In genomic region chr13:63294359-63295193, GRCm38 (mm10) we compare ENCODE assay signal across 8 mouse cellular contexts.
A peak's percentile ranks its signal among the peaks of the same experiment; 100 is the strongest.
DNase-seq lines count a peak whose midpoint lies in the region; ATAC-seq lines count a peak whose summit lies in the region.

No protein-coding gene starts in this region.

- H3K4me1 ChIP-seq in forebrain, embryonic 10.5 days: peaks cover 27% of the 10 kb centered on the region
- H3K4me1 ChIP-seq in forebrain, embryonic 15.5 days: peaks cover 9% of the 10 kb centered on the region
- peaks cover 55% of the 10 kb centered on the region for H3K4me1 ChIP-seq in limb, embryonic 12.5 days (replicated peaks)
- peaks cover 18% of the 10 kb centered on the region for H3K4me1 ChIP-seq in midbrain, embryonic 16.5 days (ENCODE audit: control insufficient read depth, insufficient read depth, low read length)

- H3K36me3 ChIP-seq in forebrain, embryonic 10.5 days (replicated peaks): peaks cover 64% of the 10 kb centered on the region
- peaks cover 7% of the 10 kb centered on the region; the same call in 1 of the 2 replicates for H3K36me3 ChIP-seq in forebrain, embryonic 15.5 days
- H3K36me3 ChIP-seq in limb, embryonic 12.5 days: peaks cover 79% of the 10 kb centered on the region
- peaks cover 7% of the 10 kb centered on the region; the same call in 1 of the 2 replicates for H3K36me3 ChIP-seq in midbrain, embryonic 16.5 days (ENCODE audit: control insufficient read depth, insufficient read depth, low read length)

- DNase-seq in forebrain, embryonic 10.5 days (ENCODE audit: extremely low spot score, low spot score): peak; percentile 25
- peak; percentile 66 to 67 for DNase-seq in cerebellum, postnatal 36 days
- no peak for DNase-seq in right cerebral cortex, postnatal 14 days
- DNase-seq in T-cell, adult 2 months (ENCODE audit: low spot score): no peak

- peak overlapping the region; percentile 10; the same call in 1 of the 2 replicates for H3K4me3 ChIP-seq in forebrain, embryonic 10.5 days
- H3K4me3 ChIP-seq in forebrain, embryonic 15.5 days: no peak overlapping the region
- no peak overlapping the region for H3K4me3 ChIP-seq in limb, embryonic 12.5 days (replicated peaks)
- no peak overlapping the region for H3K4me3 ChIP-seq in midbrain, embryonic 16.5 days (ENCODE audit: low read depth, low read length)

- 34% methylated on average over 15 of the region's 15 CpGs for WGBS in forebrain, embryonic 10.5 days
- WGBS in forebrain, embryonic 15.5 days: 23% methylated on average over 15 of the region's 15 CpGs
- WGBS in limb, embryonic 12.5 days: 45% methylated on average over 15 of the region's 15 CpGs
- 18% methylated on average over 15 of the region's 15 CpGs for WGBS in midbrain, embryonic 16.5 days

- ATAC-seq in forebrain, embryonic 15.5 days (replicated peaks): no peak
- peak; percentile 27 to 28; a peak in 2 of 4 replicates for ATAC-seq in hematopoietic stem cell, adult 5-6 weeks (replicated peaks in 1 of 2; ENCODE audit: insufficient read depth in 1 of 2, low FRiP score in 2 of 2, low TSS enrichment in 1 of 2, low read depth in 1 of 2, poor library complexity in 2 of 2, severe bottlenecking in 2 of 2)
- no peak for ATAC-seq in limb, embryonic 12.5 days (ENCODE audit: insufficient number of reproducible peaks, insufficient read depth, low FRiP score, low TSS enrichment, low read depth)
- no peak for ATAC-seq in midbrain, embryonic 16.5 days

- no peak overlapping the region for H3K9ac ChIP-seq in forebrain, embryonic 15.5 days (replicated peaks)
- H3K9ac ChIP-seq in limb, embryonic 12.5 days (replicated peaks): 0 out of 2 replicates have a peak overlapping the region, but pooled peaks have one; percentile 8
- 0 out of 2 replicates have a peak overlapping the region, but pooled peaks have one; percentile 38 for H3K9ac ChIP-seq in midbrain, embryonic 16.5 days (ENCODE audit: low read depth, low read length)

- peaks cover 11% of the 10 kb centered on the region; the same call in 1 of the 2 replicates for H3K27me3 ChIP-seq in forebrain, embryonic 10.5 days (ENCODE audit: poor library complexity, severe bottlenecking)
- no peaks in the 10 kb centered on the region for H3K27me3 ChIP-seq in forebrain, embryonic 15.5 days
- H3K27me3 ChIP-seq in limb, embryonic 12.5 days: no peaks in the 10 kb centered on the region
- no peaks in the 10 kb centered on the region for H3K27me3 ChIP-seq in midbrain, embryonic 16.5 days (ENCODE audit: control insufficient read depth, insufficient read depth, low read depth, low read length)

- H3K27ac ChIP-seq in forebrain, embryonic 10.5 days: peak overlapping the region; percentile 77
- H3K27ac ChIP-seq in forebrain, embryonic 15.5 days (replicated peaks): no peak overlapping the region
- peak overlapping the region; percentile 80 for H3K27ac ChIP-seq in limb, embryonic 12.5 days
- 0 out of 2 replicates have a peak overlapping the region, but pooled peaks have one; percentile 11 for H3K27ac ChIP-seq in midbrain, embryonic 16.5 days (ENCODE audit: low read length)

- H3K4me2 ChIP-seq in forebrain, embryonic 15.5 days (replicated peaks): no peak overlapping the region
- H3K4me2 ChIP-seq in limb, embryonic 12.5 days: 0 out of 2 replicates have a peak overlapping the region, but pooled peaks have one; percentile 2
- H3K4me2 ChIP-seq in midbrain, embryonic 16.5 days (ENCODE audit: low read length): no peak overlapping the region

- no peaks in the 10 kb centered on the region for H3K9me3 ChIP-seq in forebrain, embryonic 10.5 days
- no peaks in the 10 kb centered on the region for H3K9me3 ChIP-seq in forebrain, embryonic 15.5 days
- H3K9me3 ChIP-seq in limb, embryonic 12.5 days: no peaks in the 10 kb centered on the region
- H3K9me3 ChIP-seq in midbrain, embryonic 16.5 days (replicated peaks; ENCODE audit: control insufficient read depth, low read length, poor library complexity, severe bottlenecking): no peaks in the 10 kb centered on the region

Comparison
In these comparisons a context has a peak if more than half of its experiments do, and no peak if none do; other contexts are left out.
1. DNase-seq: peak in forebrain, embryonic 10.5 days (single experiment) and cerebellum, postnatal 36 days (2 of 2); none in right cerebral cortex, postnatal 14 days (single experiment) and T-cell, adult 2 months (single experiment).
2. ATAC-seq: peak in hematopoietic stem cell, adult 5-6 weeks (2 of 2); none in forebrain, embryonic 15.5 days (single experiment), limb, embryonic 12.5 days (single experiment) and midbrain, embryonic 16.5 days (single experiment).